Mouse (Mus musculus): Measurements from ENCODE around the gene Mcu. TPM values are rescaled to one million over a fixed set of nuclear protein-coding genes. Genes with fewer than 3 reads are reported as not detected.

Gene Mcu
- polyA plus RNA-seq, 1 experiment from 2014 or later = 10.6 TPM

GRCm38 (mm10) chr10:59568665-59569480 is 47.6 kb downstream of the Mcu start:
- H3K4me3 ChIP-seq (replicated peaks) = no peak overlapping the region
- no peaks in the 10 kb centered on the region for H3K9me3 ChIP-seq (replicated peaks)
- ATAC-seq (ENCODE audit: low read depth) (no peak), DNase-seq (no peak)
- H3K27ac ChIP-seq = no peak overlapping the region
- peaks cover 37% of the 10 kb centered on the region for H3K4me1 ChIP-seq (replicated peaks)
- WGBS (ENCODE audit: insufficient replicate concordance) = 71% methylated on average over 10 of the region's 10 CpGs
- no peaks in the 10 kb centered on the region for H3K36me3 ChIP-seq
- H3K27me3 ChIP-seq = no peaks in the 10 kb centered on the region
- H3K4me2 ChIP-seq = no peak overlapping the region
- no peak overlapping the region for H3K9ac ChIP-seq

GRCm38 (mm10) chr10:59566968-59567367 is 49.5 kb downstream of the Mcu start:
- H3K36me3 ChIP-seq = no peaks in the 10 kb centered on the region
- no peak overlapping the region for H3K4me2 ChIP-seq
- ATAC-seq (ENCODE audit: low read depth) = no peak
- no peak overlapping the region for H3K4me3 ChIP-seq (replicated peaks)
- peaks cover 35% of the 10 kb centered on the region for H3K4me1 ChIP-seq (replicated peaks)
- no peaks in the 10 kb centered on the region for H3K27me3 ChIP-seq
- no peak overlapping the region for H3K9ac ChIP-seq
- DNase-seq = no peak
- 80% methylated on average over 13 of the region's 13 CpGs for WGBS (ENCODE audit: insufficient replicate concordance)
- no peak overlapping the region for H3K27ac ChIP-seq
- H3K9me3 ChIP-seq (replicated peaks) = no peaks in the 10 kb centered on the region

- Histone ChIP-seq H3K4me3 (replicated peaks) (no peak overlapping the region), H3K27me3 (no peaks in the 10 kb centered on the region), H3K27ac (no peak overlapping the region), H3K4me1 (replicated peaks) (peaks cover 27% of the 10 kb centered on the region), H3K9ac (no peak overlapping the region), H3K36me3 (no peaks in the 10 kb centered on the region), H3K9me3 (replicated peaks) (no peaks in the 10 kb centered on the region), H3K4me2 (no peak overlapping the region)
- ATAC-seq (ENCODE audit: low read depth) (no peak), DNase-seq (no peak)
- WGBS (ENCODE audit: insufficient replicate concordance) = 77% methylated on average over 2 of the region's 2 CpGs
Measured at GRCm38 (mm10) chr10:59565995-59566410, 50.5 kb downstream of the Mcu start.

GRCm38 (mm10) chr10:59564551-59564950 is 51.9 kb downstream of the Mcu start:
- Histone ChIP-seq H3K4me2 (no peak overlapping the region), H3K4me3 (replicated peaks) (no peak overlapping the region), H3K36me3 (no peaks in the 10 kb centered on the region), H3K27me3 (no peaks in the 10 kb centered on the region), H3K27ac (no peak overlapping the region), H3K9me3 (replicated peaks) (no peaks in the 10 kb centered on the region), H3K4me1 (replicated peaks) (peaks cover 12% of the 10 kb centered on the region), H3K9ac (no peak overlapping the region)
- ATAC-seq (ENCODE audit: low read depth) = no peak
- 48% methylated on average over 5 of the region's 5 CpGs for WGBS (ENCODE audit: insufficient replicate concordance)
- no peak for DNase-seq

- ATAC-seq (ENCODE audit: low read depth) = no peak
Measured at GRCm38 (mm10) chr10:59562511-59562910, 54.0 kb downstream of the Mcu start.

GRCm38 (mm10) chr10:59560126-59560525 is 56.4 kb downstream of the Mcu start:
- H3K4me2 ChIP-seq = no peak overlapping the region
- WGBS (ENCODE audit: insufficient replicate concordance) = 85% methylated on average over 5 of the region's 5 CpGs
- H3K27me3 ChIP-seq = no peaks in the 10 kb centered on the region
- DNase-seq = no peak
- no peak overlapping the region for H3K27ac ChIP-seq
- H3K36me3 ChIP-seq = no peaks in the 10 kb centered on the region
- no peaks in the 10 kb centered on the region for H3K9me3 ChIP-seq (replicated peaks)
- H3K4me1 ChIP-seq (replicated peaks) = peaks cover 13% of the 10 kb centered on the region; the same call in 1 of the 2 replicates
- ATAC-seq (ENCODE audit: low read depth) = no peak
- H3K9ac ChIP-seq = no peak overlapping the region
- H3K4me3 ChIP-seq (replicated peaks) = no peak overlapping the region

More at GRCm38 (mm10) chr10:59562511-59562910, 54.0 kb downstream of the Mcu start:
- Histone ChIP-seq H3K27ac (no peak overlapping the region), H3K4me3 (replicated peaks) (no peak overlapping the region), H3K4me2 (no peak overlapping the region), H3K9me3 (replicated peaks) (no peaks in the 10 kb centered on the region), H3K36me3 (no peaks in the 10 kb centered on the region), H3K4me1 (replicated peaks) (0 out of 2 replicates have a peak, but pooled peaks cover 7% of the 10 kb centered on the region), H3K9ac (no peak overlapping the region), H3K27me3 (no peaks in the 10 kb centered on the region)
- WGBS (ENCODE audit: insufficient replicate concordance) = 55% methylated on average over 4 of the region's 4 CpGs
- DNase-seq = no peak

- no peaks in the 10 kb centered on the region for H3K36me3 ChIP-seq
- H3K9ac ChIP-seq = no peak overlapping the region
- no peaks in the 10 kb centered on the region for H3K27me3 ChIP-seq
- ATAC-seq (ENCODE audit: low read depth) = no peak
- no peak overlapping the region for H3K4me3 ChIP-seq (replicated peaks)
- peaks cover 9% of the 10 kb centered on the region; the same call in 1 of the 2 replicates for H3K4me1 ChIP-seq (replicated peaks)
- no peak for DNase-seq
- no peak overlapping the region for H3K4me2 ChIP-seq
- no peaks in the 10 kb centered on the region for H3K9me3 ChIP-seq (replicated peaks)
- WGBS (ENCODE audit: insufficient replicate concordance) = 82% methylated on average over 4 of the region's 4 CpGs
- no peak overlapping the region for H3K27ac ChIP-seq
Measured at GRCm38 (mm10) chr10:59558602-59559001, 57.9 kb downstream of the Mcu start.

GRCm38 (mm10) chr10:59558164-59558563 is 58.3 kb downstream of the Mcu start:
- H3K9ac ChIP-seq = no peak overlapping the region
- no peaks in the 10 kb centered on the region for H3K9me3 ChIP-seq (replicated peaks)
- H3K4me1 ChIP-seq (replicated peaks) = peaks cover 9% of the 10 kb centered on the region; the same call in 1 of the 2 replicates
- H3K4me3 ChIP-seq (replicated peaks) = no peak overlapping the region
- no peaks in the 10 kb centered on the region for H3K36me3 ChIP-seq
- ATAC-seq (ENCODE audit: low read depth) (no peak), DNase-seq (no peak)
- H3K27me3 ChIP-seq = no peaks in the 10 kb centered on the region
- H3K27ac ChIP-seq = no peak overlapping the region
- H3K4me2 ChIP-seq = no peak overlapping the region
- 69% methylated on average over 5 of the region's 5 CpGs for WGBS (ENCODE audit: insufficient replicate concordance)

GRCm38 (mm10) chr10:59556541-59556940 is 60.0 kb downstream of the Mcu start:
- H3K4me2 ChIP-seq = no peak overlapping the region
- peaks cover 6% of the 10 kb centered on the region; the same call in 1 of the 2 replicates for H3K4me1 ChIP-seq (replicated peaks)
- H3K4me3 ChIP-seq (replicated peaks) = no peak overlapping the region
- H3K27ac ChIP-seq = no peak overlapping the region
- no peaks in the 10 kb centered on the region for H3K27me3 ChIP-seq
- 37% methylated on average over 5 of the region's 5 CpGs for WGBS (ENCODE audit: insufficient replicate concordance)
- ATAC-seq (ENCODE audit: low read depth) (no peak), DNase-seq (no peak)
- no peaks in the 10 kb centered on the region for H3K36me3 ChIP-seq
- H3K9me3 ChIP-seq (replicated peaks) = no peaks in the 10 kb centered on the region
- no peak overlapping the region for H3K9ac ChIP-seq

GRCm38 (mm10) chr10:59554243-59554642 is 62.2 kb downstream of the Mcu start:
- Histone ChIP-seq H3K4me1 (replicated peaks) (peaks cover 10% of the 10 kb centered on the region), H3K27ac (no peak overlapping the region), H3K27me3 (no peaks in the 10 kb centered on the region), H3K4me2 (no peak overlapping the region), H3K9me3 (replicated peaks) (no peaks in the 10 kb centered on the region), H3K9ac (no peak overlapping the region), H3K36me3 (no peaks in the 10 kb centered on the region), H3K4me3 (replicated peaks) (no peak overlapping the region)
- DNase-seq (no peak), ATAC-seq (ENCODE audit: low read depth) (no peak)
- WGBS (ENCODE audit: insufficient replicate concordance) = 81% methylated on average over 1 of the region's 1 CpGs

- Histone ChIP-seq H3K27ac (no peak overlapping the region), H3K4me2 (no peak overlapping the region), H3K4me3 (replicated peaks) (no peak overlapping the region), H3K9me3 (replicated peaks) (no peaks in the 10 kb centered on the region), H3K36me3 (no peaks in the 10 kb centered on the region), H3K27me3 (no peaks in the 10 kb centered on the region), H3K4me1 (replicated peaks) (peaks cover 10% of the 10 kb centered on the region), H3K9ac (no peak overlapping the region)
- DNase-seq (no peak), ATAC-seq (ENCODE audit: low read depth) (no peak)
- 50% methylated on average over 1 of the region's 1 CpGs for WGBS (ENCODE audit: insufficient replicate concordance)
Measured at GRCm38 (mm10) chr10:59552456-59552855, 64.0 kb downstream of the Mcu start.
